ENCODE assay signal across 8 mouse cellular contexts in the genomic region with DNA sequence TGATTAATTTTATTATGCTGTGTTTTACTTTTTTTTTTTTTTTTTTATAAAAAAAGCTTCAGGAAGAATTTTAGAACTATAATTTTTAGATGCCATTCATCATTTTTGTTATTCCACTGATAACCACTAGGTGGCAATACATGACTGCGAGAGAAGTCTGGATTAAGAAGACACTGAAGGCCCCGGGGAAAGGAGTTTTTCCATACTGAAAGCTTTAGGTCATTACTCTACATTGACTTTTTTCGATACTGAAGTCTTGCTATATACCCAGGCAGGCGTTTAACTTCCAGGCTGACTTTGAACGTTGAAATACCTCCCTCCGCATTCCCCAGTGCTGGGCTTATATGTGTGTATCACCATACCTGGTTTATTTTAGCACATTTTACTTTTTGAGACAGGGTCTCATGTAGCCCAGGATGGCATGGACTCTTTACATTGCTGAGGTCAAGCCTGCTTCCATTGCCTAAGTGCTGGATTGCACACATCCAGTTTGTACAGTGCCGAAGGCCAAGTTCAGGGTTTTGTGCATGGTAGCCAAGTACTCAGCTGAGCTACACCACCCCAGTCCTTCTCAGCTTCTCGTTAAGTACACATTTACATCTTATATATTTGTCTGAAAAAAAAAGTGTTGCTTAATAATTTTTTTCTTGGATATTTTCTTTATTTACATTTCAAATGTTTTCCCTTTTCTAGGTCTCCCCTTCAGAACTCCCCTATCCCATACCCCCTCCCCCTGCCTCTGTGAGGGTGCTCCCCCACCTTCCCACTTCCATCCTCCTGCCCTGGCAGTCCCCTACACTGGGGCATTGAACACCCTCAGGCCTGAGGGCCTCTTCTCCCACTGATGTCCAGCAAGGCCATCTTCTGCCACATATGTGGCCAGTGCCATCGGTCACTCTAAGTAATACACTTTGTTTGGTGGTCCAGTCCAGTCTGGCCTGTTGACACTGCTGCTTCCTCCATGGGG. TPM values are rescaled to one million over a fixed set of nuclear protein-coding genes. Genes with fewer than 3 reads are reported as not detected.
DNase-seq lines count a peak whose midpoint lies in the region; ATAC-seq and TF ChIP-seq lines count a peak whose summit lies in the region.

No protein-coding gene starts in this region.

- H3K4me3 ChIP-seq in gastrocnemius, adult 2 months: no peak overlapping the region
- no peak overlapping the region for H3K4me3 ChIP-seq in forebrain, postnatal 0 days (ENCODE audit: low read depth, low read length)

- H3K27me3 ChIP-seq in forebrain, postnatal 0 days (ENCODE audit: insufficient read depth, low read length): no peaks in the 10 kb centered on the region

- ATAC-seq in forebrain, postnatal 0 days: peak; percentile 58; the same call in 1 of the 2 replicates

- intact Hi-C loops in gastrocnemius, adult 2 months (cut with DNase I): loop anchor here (1.0 to 5.0 kb wide), 3 partner anchors 287 to 495 kb away; no protein-coding TSS in a partner anchor
- intact Hi-C loops in gastrocnemius, postnatal 14 days (cut with DNase I; ENCODE audit: low total_unique reads): loop anchor here (2.0 to 10.0 kb wide), 3 partner anchors 185 to 495 kb away; no protein-coding TSS in a partner anchor

- no peak overlapping the region for H3K4me2 ChIP-seq in forebrain, postnatal 0 days (ENCODE audit: low read depth)

- no peak for DNase-seq in gastrocnemius, adult 2 months
- DNase-seq in gastrocnemius, postnatal 14 days: no peak
- DNase-seq in thymus, postnatal 14 days: peak; percentile 39
- DNase-seq in thymus, postnatal 36 days: no peak
- peak; percentile 76 for DNase-seq in forebrain, postnatal 0 days
- peak; percentile 75 for DNase-seq in mesoderm, embryonic 11.5 days (ENCODE audit: low read depth, low spot score)
- no peak for DNase-seq in adrenal gland, adult 8-10 months
- DNase-seq in right cerebral cortex, postnatal 10 days (ENCODE audit: low spot score in 2 of 2): no peak

- no peak overlapping the region for H3K27ac ChIP-seq in gastrocnemius, adult 2 months
- H3K27ac ChIP-seq in forebrain, postnatal 0 days (ENCODE audit: low read depth, low read length): no peak overlapping the region

- no peak overlapping the region for H3K9ac ChIP-seq in forebrain, postnatal 0 days

- no peaks in the 10 kb centered on the region for H3K4me1 ChIP-seq in forebrain, postnatal 0 days (ENCODE audit: insufficient read depth)

- H3K36me3 ChIP-seq in forebrain, postnatal 0 days (ENCODE audit: insufficient read depth): peaks cover 44% of the 10 kb centered on the region

- TF ChIP-seq CTCF in gastrocnemius, adult 2 months (IDR thresholded peaks at IDR 0.05): peak; percentile 81
- TF ChIP-seq CTCF in forebrain, postnatal 0 days (IDR thresholded peaks at IDR 0.05; ENCODE audit: low read depth): peak; percentile 75

- H3K9me3 ChIP-seq in forebrain, postnatal 0 days (ENCODE audit: low read length): no peaks in the 10 kb centered on the region

- 49% methylated on average over 9 of the region's 9 CpGs for WGBS in forebrain, postnatal 0 days

RNA-seq across cellular contexts. Expression of a gene that starts 15.7 kb away (rescaled TPM):
- 10 to 100 TPM; 32.7 to 38.3 TPM for total RNA-seq in gastrocnemius, adult 2 months (2021)
- 10 to 100 TPM; 26.2 to 28.4 TPM for total RNA-seq in gastrocnemius, postnatal 14 days (2021)
- total RNA-seq in forebrain, postnatal 0 days (2014; rRNA removed): 26.6 and 27.4 TPM in 2 replicates
- polyA plus RNA-seq in forebrain, postnatal 0 days (2015; fragmentation: Nextera tagmentation; extraction: Ambion mirVana): 18.3 and 19.4 TPM in 2 replicates
- total RNA-seq in adrenal gland, adult 8-10 months (2022): 10 to 100 TPM; 38.3 to 40.6 (median 40.1) TPM

RNA-seq across cellular contexts. Expression of a gene that starts 32.1 kb away (rescaled TPM):
- total RNA-seq in gastrocnemius, adult 2 months (2021): 10 to 100 TPM; 18.0 to 20.4 TPM
- 10 to 100 TPM; 32.0 to 41.9 TPM for total RNA-seq in gastrocnemius, postnatal 14 days (2021)
- total RNA-seq in forebrain, postnatal 0 days (2014; rRNA removed): 0.31 TPM in 1 of 2 replicates, not detected in the other
- 0.26 TPM in 1 of 2 replicates, not detected in the other for polyA plus RNA-seq in forebrain, postnatal 0 days (2015; fragmentation: Nextera tagmentation; extraction: Ambion mirVana)
- 1 to 10 TPM; 2.3 to 6.0 (median 2.7) TPM for total RNA-seq in adrenal gland, adult 8-10 months (2022)

Comparison
In these comparisons a context has a peak if more than half of its experiments do, and no peak if none do; other contexts are left out.
1. DNase-seq: peak in thymus, postnatal 14 days (single experiment), forebrain, postnatal 0 days (single experiment) and mesoderm, embryonic 11.5 days (single experiment); none in gastrocnemius, adult 2 months (single experiment), gastrocnemius, postnatal 14 days (single experiment), thymus, postnatal 36 days (0 of 2), adrenal gland, adult 8-10 months (single experiment) and right cerebral cortex, postnatal 10 days (0 of 2).